Mouse (Mus musculus): ENCODE results near the gene Tyw1. TPM values are rescaled to one million over a fixed set of nuclear protein-coding genes. Genes with fewer than 3 reads are reported as not detected.
"Not testable (repeated sequence)": the region's sequence is repeated elsewhere in the genome, so short reads cannot be mapped to it uniquely, and the experiment has no call there.

Tyw1 gene
- total and polyA plus RNA-seq, 3 experiments: 5.1 to 9.8 (median 7.0) TPM

GRCm38 (mm10) chr5:130255799-130256525 lies 543 bp downstream of the Tyw1 start:
- Histone ChIP-seq H3K4me3 (peak overlapping the region; percentile 74), H3K27ac (peak overlapping the region; percentile 95)
- not testable (repeated sequence) for H3K27me3 ChIP-seq (ENCODE audit: control insufficient read depth, insufficient read depth, low read length); H3K79me2 ChIP-seq (replicated peaks; ENCODE audit: control insufficient read depth, insufficient read depth, low read length); H3K36me3 ChIP-seq (ENCODE audit: control insufficient read depth, insufficient read depth, low read length); H3K9ac ChIP-seq (ENCODE audit: low read depth, low read length); H3K4me1 ChIP-seq (ENCODE audit: control insufficient read depth, insufficient read depth, low read length)
- intact Hi-C loops (cut with DNase I): loop anchor here (2.0 kb wide), 2 partner anchors 33 to 541 kb away; partner anchors contain the start of gene Mrps17
- peak in 1 of 2 experiments; percentile 14 for DNase-seq
- WGBS: 22% methylated on average over 20 of the region's 20 CpGs
- peak; percentile 29 for TF ChIP-seq CTCF (IDR thresholded peaks at IDR 0.05)

GRCm38 (mm10) chr5:130256678-130257271 lies 1.4 kb downstream of the Tyw1 start:
- H3K4me1 ChIP-seq (ENCODE audit: control insufficient read depth, insufficient read depth, low read length): peaks cover 2% of the 10 kb centered on the region; the same call in 1 of the 2 replicates
- no peaks in the 10 kb centered on the region for H3K27me3 ChIP-seq (ENCODE audit: control insufficient read depth, insufficient read depth, low read length)
- under 1% methylated on average over 25 of the region's 25 CpGs for WGBS
- peak overlapping the region; percentile 72 for H3K27ac ChIP-seq
- DNase-seq: peak; percentile 93 to 96
- H3K4me3 ChIP-seq: peak overlapping the region; percentile 73
- H3K36me3 ChIP-seq (ENCODE audit: control insufficient read depth, insufficient read depth, low read length): peaks cover 7% of the 10 kb centered on the region
- H3K9ac ChIP-seq (ENCODE audit: low read depth, low read length): peak overlapping the region; percentile 81
- no peaks in the 10 kb centered on the region for H3K79me2 ChIP-seq (replicated peaks; ENCODE audit: control insufficient read depth, insufficient read depth, low read length)
- intact Hi-C loops (cut with DNase I): loop anchor here (2.0 kb wide), 1 partner anchor 542 kb away; the partner anchor contains the start of gene Mrps17
- TF ChIP-seq EP300 (IDR thresholded peaks at IDR 0.05; ENCODE audit: insufficient read depth, low read depth, low read length): peak; percentile 25; the same call in 1 of the 2 replicates
- peak; percentile 73 for TF ChIP-seq POLR2A (IDR thresholded peaks at IDR 0.05; ENCODE audit: insufficient read depth, low read depth, low read length)
- no peak for TF ChIP-seq CTCF (IDR thresholded peaks at IDR 0.05)

GRCm38 (mm10) chr5:130257303-130257702 lies 1.9 kb downstream of the Tyw1 start:
- no peaks in the 10 kb centered on the region for H3K79me2 ChIP-seq (replicated peaks; ENCODE audit: control insufficient read depth, insufficient read depth, low read length)
- intact Hi-C loops (cut with DNase I): loop anchor here (2.0 kb wide), 1 partner anchor 543 kb away; the partner anchor contains the start of gene Mrps17
- WGBS: 5% methylated on average over 8 of the region's 8 CpGs

GRCm38 (mm10) chr5:130263454-130263853 lies 8.0 kb downstream of the Tyw1 start:
- no peak for DNase-seq
- Histone ChIP-seq H3K79me2 (replicated peaks; ENCODE audit: control insufficient read depth, insufficient read depth, low read length) (no peaks in the 10 kb centered on the region), H3K27me3 (ENCODE audit: control insufficient read depth, insufficient read depth, low read length) (no peaks in the 10 kb centered on the region), H3K4me1 (ENCODE audit: control insufficient read depth, insufficient read depth, low read length) (no peaks in the 10 kb centered on the region), H3K36me3 (ENCODE audit: control insufficient read depth, insufficient read depth, low read length) (no peaks in the 10 kb centered on the region), H3K27ac (no peak overlapping the region), H3K9ac (ENCODE audit: low read depth, low read length) (no peak overlapping the region), H3K4me3 (no peak overlapping the region)
- TF ChIP-seq CTCF (IDR thresholded peaks at IDR 0.05): peak; percentile 34
- TF ChIP-seq EP300 (IDR thresholded peaks at IDR 0.05; ENCODE audit: insufficient read depth, low read depth, low read length): no peak
- intact Hi-C loops (cut with DNase I): no loop called here
- 79% methylated on average over 11 of the region's 11 CpGs for WGBS

More at GRCm38 (mm10) chr5:130257303-130257702, 1.9 kb downstream of the Tyw1 start:
- Histone ChIP-seq H3K27me3 (ENCODE audit: control insufficient read depth, insufficient read depth, low read length) (no peaks in the 10 kb centered on the region), H3K36me3 (ENCODE audit: control insufficient read depth, insufficient read depth, low read length) (peaks cover 7% of the 10 kb centered on the region), H3K27ac (peak overlapping the region; percentile 72), H3K9ac (ENCODE audit: low read depth, low read length) (peak overlapping the region; percentile 81), H3K4me1 (ENCODE audit: control insufficient read depth, insufficient read depth, low read length) (peaks cover 2% of the 10 kb centered on the region; the same call in 1 of the 2 replicates), H3K4me3 (peak overlapping the region; percentile 73)
- DNase-seq: no peak
- TF ChIP-seq CTCF (IDR thresholded peaks at IDR 0.05): no peak
- TF ChIP-seq POLR2A (IDR thresholded peaks at IDR 0.05; ENCODE audit: insufficient read depth, low read depth, low read length): no peak
- no peak for TF ChIP-seq EP300 (IDR thresholded peaks at IDR 0.05; ENCODE audit: insufficient read depth, low read depth, low read length)

- Histone ChIP-seq H3K79me2 (replicated peaks; ENCODE audit: control insufficient read depth, insufficient read depth, low read length) (no peaks in the 10 kb centered on the region), H3K9ac (ENCODE audit: low read depth, low read length) (no peak overlapping the region), H3K36me3 (ENCODE audit: control insufficient read depth, insufficient read depth, low read length) (no peaks in the 10 kb centered on the region), H3K4me3 (no peak overlapping the region), H3K27me3 (ENCODE audit: control insufficient read depth, insufficient read depth, low read length) (no peaks in the 10 kb centered on the region), H3K4me1 (ENCODE audit: control insufficient read depth, insufficient read depth, low read length) (no peaks in the 10 kb centered on the region), H3K27ac (no peak overlapping the region)
- TF ChIP-seq POLR2A (IDR thresholded peaks at IDR 0.05; ENCODE audit: insufficient read depth, low read depth, low read length): no peak
- no peak for TF ChIP-seq EP300 (IDR thresholded peaks at IDR 0.05; ENCODE audit: insufficient read depth, low read depth, low read length)
- TF ChIP-seq CTCF (IDR thresholded peaks at IDR 0.05): no peak
- DNase-seq: no peak
- WGBS: 88% methylated on average over 6 of the region's 6 CpGs
- intact Hi-C loops (cut with DNase I): no loop called here
Observed at GRCm38 (mm10) chr5:130264433-130265005, 9.1 kb downstream of the Tyw1 start.

GRCm38 (mm10) chr5:130266651-130267050 lies 11.2 kb downstream of the Tyw1 start:
- intact Hi-C loops (cut with DNase I): no loop called here
- DNase-seq: no peak
- Histone ChIP-seq H3K79me2 (replicated peaks; ENCODE audit: control insufficient read depth, insufficient read depth, low read length) (no peaks in the 10 kb centered on the region), H3K36me3 (ENCODE audit: control insufficient read depth, insufficient read depth, low read length) (no peaks in the 10 kb centered on the region), H3K4me3 (no peak overlapping the region), H3K9ac (ENCODE audit: low read depth, low read length) (no peak overlapping the region), H3K4me1 (ENCODE audit: control insufficient read depth, insufficient read depth, low read length) (no peaks in the 10 kb centered on the region), H3K27ac (no peak overlapping the region), H3K27me3 (ENCODE audit: control insufficient read depth, insufficient read depth, low read length) (no peaks in the 10 kb centered on the region)
- WGBS: 85% methylated on average over 7 of the region's 7 CpGs
- TF ChIP-seq EP300 (IDR thresholded peaks at IDR 0.05; ENCODE audit: insufficient read depth, low read depth, low read length) (no peak), CTCF (IDR thresholded peaks at IDR 0.05) (peak; percentile 60)
